Mouse (Mus musculus) megakaryocyte, adult 5-6 weeks (primary cell): Measurements from ENCODE around the gene Stap2. TPM values are rescaled to one million over a fixed set of nuclear protein-coding genes. Genes with fewer than 3 reads are reported as not detected.

Source experiments
- ATAC-seq: 2 replicates; pipeline ENCODE4 v1.8.0; 2016; ENCODE audit warnings: mild to moderate bottlenecking, inconsistent platforms; ENCODE audit not compliant: poor library complexity, severe bottlenecking
- total RNA-seq, 2 experiments: library from RNA; stranded (forward) in 1 of 2; stranded (reverse) in 1 of 2; fragments of 153-499, 151-499 nt in 1 of 2; fragments of 221-1000, 200-1000 nt in 1 of 2; gene quantifications; 2 replicates each; pipeline versions ENCODE4 v1.2.3 to v1.2.4; 2015 to 2017

The Stap2 gene
- 0.25 and 0.62 TPM in 2 replicates for total RNA-seq (2015)
- total RNA-seq (2017), result 0.22 and 0.24 TPM in 2 replicates

DNA sequence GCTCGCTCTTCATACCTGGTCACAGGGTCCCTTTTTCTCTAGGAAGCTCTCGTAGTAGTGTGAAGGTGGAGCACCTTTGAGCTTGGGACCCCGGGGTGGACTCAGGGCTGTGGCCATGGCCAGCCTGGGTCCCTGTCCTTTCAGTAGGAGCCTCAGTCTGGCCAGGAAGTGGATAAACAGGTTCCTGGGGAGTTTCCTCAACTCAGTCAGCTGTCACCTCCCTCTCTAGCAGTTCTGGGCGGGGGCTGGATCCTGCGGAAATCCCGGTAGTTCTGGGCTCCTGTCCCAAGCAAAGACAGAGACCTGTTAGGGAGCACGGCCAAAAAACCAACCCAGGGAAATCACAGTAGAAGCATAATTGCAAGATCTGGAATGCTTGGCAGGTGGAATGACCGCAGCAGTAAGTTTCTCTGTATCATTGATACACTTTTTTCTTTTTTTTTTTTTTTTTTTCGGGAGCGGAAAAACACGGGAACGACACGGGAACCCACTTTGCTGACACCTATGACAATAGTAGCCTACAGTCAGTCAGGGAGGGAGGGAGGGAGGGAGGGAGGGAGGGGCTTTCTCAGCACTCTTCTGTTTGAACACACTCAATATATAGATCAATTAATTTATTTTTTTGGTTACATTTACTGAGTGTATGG is at the start of gene Stap2, which contains the start of gene Mpnd:
Stap2 (minus strand) TSS at position 170 of the 647 bp plus-strand sequence.
Mpnd (plus strand) TSS at position 297 of the 647 bp plus-strand sequence.
- no peak for ATAC-seq

- ATAC-seq, result no peak
These were observed 49.6 kb upstream of the Stap2 start for GRCm38 (mm10) chr17:56054938-56055337.

- no peak for ATAC-seq
These were observed 46.0 kb upstream of the Stap2 start for GRCm38 (mm10) chr17:56051369-56051768.

- ATAC-seq, result no peak
These were observed 35.4 kb upstream of the Stap2 start for GRCm38 (mm10) chr17:56040857-56041163.

DNA sequence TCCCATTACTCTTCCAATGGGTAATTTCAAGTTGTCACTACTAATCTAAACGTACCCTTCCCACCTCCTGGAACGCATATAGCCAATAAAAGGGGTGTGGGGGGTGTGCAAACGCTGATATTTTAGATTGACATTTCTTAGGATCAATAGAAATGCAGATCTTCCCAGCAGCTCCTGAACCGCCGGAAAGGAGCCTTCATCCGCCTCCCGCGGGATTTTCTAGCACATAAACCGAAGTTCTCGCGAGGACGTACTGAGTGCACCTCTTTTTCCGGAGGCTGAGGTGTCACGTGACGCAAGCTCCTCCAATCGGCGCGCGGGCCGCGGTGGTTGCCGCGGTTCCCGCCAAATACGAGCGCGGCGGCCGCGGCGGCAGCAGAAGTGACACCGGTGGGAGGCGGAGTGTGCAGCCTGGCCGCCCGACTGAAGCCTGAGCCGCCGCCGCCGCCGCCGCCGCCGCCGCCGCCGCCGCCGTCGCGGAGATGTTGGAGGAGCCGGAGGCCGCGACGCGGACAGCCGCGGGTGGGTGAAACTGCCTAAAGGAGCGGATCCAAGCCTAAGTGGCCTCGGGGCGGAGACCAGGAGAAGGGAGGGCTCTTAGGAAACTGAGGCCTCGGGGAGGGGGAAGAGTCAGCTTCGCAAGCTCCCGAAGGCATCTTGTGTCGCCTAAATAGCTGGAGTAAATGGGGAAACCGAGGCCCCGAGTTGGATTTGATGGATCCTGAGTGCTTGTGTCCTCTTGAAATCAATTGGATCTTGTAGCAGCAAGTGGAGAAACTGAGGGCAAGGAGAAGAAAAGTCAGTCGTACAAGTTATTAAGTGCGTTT is 34.9 kb upstream of the Stap2 start, which contains the start of gene Chaf1a:
Chaf1a (plus strand) TSS at position 410 of the 827 bp plus-strand sequence.
- ATAC-seq, result peak; percentile 67

DNA sequence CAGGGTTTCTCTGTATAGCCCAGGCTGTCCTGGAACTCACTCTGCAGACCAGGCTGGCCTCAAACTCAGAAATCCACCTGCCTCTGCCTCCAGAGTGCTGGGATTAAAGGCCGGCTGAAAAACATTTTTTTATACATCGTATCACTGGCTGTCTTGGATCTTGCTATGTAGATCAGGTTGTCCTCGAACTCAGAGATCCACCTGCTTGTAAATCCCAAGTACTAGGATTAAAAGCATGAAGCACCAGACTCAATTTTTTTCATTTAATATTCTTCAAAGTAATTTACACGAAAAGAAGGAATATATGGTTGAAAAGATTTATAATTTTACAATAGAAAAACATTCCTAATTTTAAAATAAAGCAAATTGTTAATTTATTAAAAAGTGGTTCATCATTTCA is 34.0 kb upstream of the Stap2 start:
- ATAC-seq, result no peak

DNA sequence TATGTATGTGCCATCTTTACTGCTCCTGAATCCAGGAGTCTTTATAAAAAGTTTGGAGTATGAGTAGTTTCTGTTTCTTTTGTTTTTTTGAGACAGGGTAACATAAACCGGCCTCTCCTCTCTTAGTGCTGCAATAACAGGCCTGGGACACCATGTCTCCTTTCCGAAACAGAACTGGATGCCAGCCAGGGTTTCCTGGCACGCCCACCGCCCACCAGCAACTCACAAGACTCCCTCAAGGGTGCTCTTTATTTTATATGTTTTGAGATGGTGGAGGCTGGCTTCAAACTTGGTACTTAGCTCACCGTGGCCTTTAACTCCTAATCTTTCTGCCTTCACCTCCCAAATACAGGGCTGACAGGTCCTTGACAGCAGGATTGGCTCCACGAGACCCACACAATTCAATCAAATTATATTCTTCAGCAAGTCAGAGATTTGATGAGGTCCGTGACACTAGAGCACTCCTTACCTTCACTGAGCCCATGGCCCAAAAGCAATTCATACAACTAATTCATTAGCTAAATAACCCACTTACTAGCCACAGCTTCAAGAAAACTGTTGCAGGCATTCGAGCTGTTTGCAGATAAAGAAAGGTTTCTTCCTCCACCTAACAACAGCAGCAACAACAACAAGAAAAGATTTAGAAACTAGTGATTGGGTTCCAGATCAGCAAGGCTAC is 33.3 kb upstream of the Stap2 start:
- no peak for ATAC-seq

DNA sequence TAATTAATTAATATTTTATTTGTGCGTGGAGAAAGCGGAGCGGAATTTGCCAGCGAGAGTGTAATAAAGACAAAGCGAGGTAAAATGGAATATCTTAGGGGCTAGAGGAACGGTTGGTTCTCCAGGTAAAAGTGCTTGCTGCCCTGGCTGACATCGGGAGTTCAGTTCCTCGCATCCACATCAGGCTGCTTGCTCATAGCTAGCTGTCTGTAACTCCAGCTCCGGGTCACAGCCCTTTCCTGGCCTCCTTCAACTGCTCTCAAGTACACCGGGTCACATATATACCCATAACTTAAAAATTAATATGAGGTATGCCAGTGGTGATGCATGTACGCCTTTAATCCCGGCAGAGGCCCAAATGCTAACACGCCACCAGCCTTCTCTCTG is 31.5 kb upstream of the Stap2 start:
- ATAC-seq, result no peak

DNA sequence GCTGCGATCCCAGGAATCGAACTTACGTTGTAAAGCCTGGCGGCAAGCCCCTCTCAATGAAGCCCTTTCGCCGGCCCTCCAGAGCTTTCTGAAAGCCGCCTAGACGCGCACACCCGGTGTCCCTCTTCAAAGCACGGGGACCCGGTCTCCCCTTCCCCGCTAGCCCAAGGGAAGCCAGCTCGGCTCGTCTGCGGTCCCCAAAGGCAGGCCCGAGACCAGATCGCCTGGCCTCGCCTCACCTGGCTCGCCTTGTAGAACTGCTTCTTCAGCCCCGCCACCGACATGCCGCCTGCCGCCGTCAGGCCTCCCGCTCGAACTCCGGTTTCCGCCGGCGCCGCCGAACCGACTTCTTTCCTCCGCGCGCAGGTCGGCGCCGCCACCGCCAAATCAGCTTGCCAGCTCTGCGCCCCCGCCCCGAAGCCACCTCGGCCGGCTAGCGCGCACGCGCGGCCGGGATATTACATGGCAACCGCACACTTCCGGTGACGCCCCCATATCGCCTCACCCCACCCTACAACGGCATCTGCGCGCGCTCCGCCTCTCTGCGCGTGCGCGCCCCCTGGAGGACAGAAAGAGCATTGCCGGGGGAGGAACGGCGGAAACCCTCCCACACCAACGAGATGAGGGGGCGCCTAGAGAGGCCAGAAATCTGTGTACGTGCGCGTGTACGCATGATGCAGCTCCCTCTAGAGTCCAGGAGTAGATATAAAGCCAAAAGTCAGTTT is 31.0 kb upstream of the Stap2 start, which contains the start of gene Sh3gl1:
Sh3gl1 (minus strand) TSS at position 460 of the 725 bp plus-strand sequence.
- ATAC-seq, result peak; percentile 89

GRCm38 (mm10) chr17:56035216-56035615 is 29.8 kb upstream of the Stap2 start:
- ATAC-seq, result no peak

DNA sequence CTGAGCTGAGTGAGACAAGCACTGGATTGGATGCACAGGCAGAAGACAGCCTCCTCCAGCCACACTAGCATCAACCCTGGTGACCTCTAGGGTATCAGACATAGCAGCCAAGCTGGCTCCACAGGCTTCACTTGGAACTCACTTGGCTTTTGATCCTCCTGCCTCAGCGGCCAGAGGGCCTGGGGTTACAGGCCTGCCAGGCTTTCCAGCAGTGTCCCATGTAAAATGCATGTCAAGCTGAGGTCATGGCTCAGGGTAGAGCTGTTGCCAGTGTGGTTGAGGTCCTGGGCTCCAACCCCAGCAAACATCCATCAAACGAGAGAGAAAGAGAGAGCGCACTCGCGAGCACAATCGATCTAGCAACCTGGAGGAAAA is 29.3 kb upstream of the Stap2 start:
- no peak for ATAC-seq

GRCm38 (mm10) chr17:56034040-56034725 is 28.8 kb upstream of the Stap2 start:
- ATAC-seq, result no peak

GRCm38 (mm10) chr17:56032831-56033230 is 27.4 kb upstream of the Stap2 start:
- ATAC-seq, result peak; percentile 26

DNA sequence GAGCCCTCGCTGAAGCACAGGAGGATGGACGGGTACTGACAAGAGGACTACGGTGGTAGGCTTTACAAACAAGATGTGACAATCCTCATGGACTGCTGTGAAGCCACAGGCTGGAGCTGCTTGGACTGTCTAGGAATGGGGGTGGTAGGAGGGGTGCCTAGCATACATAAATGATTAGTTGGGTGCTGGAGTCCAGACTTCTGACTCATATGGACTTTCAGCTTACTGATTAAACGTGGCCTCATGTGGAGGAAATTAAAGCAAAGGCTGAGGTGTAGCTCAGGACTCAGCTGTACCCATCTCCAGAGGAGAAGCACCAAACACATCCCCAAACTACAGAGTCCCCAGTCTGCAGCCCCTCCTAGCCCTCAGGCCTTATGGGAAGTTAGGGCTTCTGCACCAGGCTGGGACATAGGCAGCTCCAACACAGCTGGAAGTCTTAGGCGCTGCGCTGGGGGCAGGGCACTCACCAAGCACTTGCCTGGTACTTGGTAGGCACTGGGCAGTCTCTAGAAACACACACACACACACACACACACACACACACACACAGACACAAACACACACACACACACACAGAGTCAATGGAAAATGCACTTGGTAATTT is 26.8 kb upstream of the Stap2 start:
- no peak for ATAC-seq

DNA sequence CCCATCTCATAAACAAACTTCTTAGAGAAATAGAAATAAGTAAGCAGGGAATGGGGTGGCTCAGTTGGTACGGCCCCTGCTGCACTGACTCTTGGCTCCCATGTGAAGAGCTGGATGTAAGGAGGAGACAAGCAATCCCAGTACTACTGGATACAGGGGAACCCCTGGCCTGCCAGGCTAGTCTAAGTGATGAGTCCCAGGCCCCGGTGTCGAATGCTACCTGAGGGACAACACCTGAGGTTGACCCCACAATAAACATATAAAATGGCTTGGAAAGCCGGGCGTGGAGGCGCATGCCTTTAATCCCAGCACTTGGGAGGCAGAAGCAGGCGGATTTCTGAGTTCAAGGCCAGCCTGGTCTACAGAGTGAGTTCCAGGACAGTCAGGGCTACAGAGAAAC is 26.0 kb upstream of the Stap2 start:
- no peak for ATAC-seq

- peak; percentile 68 for ATAC-seq
These were observed 25.5 kb upstream of the Stap2 start for GRCm38 (mm10) chr17:56030919-56031318.

- ATAC-seq, result no peak
These were observed 25.0 kb upstream of the Stap2 start for GRCm38 (mm10) chr17:56030238-56030870.

GRCm38 (mm10) chr17:56027801-56028441 is 22.5 kb upstream of the Stap2 start:
- ATAC-seq, result no peak

- no peak for ATAC-seq
These were observed 21.5 kb upstream of the Stap2 start for GRCm38 (mm10) chr17:56026881-56027280.
